Mouse (Mus musculus): ENCODE measurements around the gene 2010300C02Rik.

The 2010300C02Rik gene

DNA sequence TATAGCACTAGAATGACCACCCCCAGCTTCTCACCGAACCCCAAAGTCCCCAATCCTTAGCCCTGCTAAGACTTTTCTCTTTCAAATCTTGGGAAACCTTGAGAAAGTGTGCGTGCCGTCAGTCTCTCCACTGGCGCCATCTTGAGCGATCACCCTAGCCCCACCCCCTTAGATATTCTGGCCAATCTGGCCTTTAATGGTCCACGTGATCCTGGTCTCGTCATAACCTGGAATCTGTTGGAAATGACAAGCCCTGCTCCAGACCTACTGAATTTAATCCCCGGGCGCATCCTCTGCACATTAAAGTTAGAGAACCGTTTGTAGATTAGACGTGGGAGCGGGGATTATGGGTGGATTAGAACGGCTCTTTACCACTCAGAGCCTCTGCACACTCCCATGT lies 140.2 kb downstream of the 2010300C02Rik start:
- DNase-seq (ENCODE audit: low spot score in 2 of 2) = no peak

DNA sequence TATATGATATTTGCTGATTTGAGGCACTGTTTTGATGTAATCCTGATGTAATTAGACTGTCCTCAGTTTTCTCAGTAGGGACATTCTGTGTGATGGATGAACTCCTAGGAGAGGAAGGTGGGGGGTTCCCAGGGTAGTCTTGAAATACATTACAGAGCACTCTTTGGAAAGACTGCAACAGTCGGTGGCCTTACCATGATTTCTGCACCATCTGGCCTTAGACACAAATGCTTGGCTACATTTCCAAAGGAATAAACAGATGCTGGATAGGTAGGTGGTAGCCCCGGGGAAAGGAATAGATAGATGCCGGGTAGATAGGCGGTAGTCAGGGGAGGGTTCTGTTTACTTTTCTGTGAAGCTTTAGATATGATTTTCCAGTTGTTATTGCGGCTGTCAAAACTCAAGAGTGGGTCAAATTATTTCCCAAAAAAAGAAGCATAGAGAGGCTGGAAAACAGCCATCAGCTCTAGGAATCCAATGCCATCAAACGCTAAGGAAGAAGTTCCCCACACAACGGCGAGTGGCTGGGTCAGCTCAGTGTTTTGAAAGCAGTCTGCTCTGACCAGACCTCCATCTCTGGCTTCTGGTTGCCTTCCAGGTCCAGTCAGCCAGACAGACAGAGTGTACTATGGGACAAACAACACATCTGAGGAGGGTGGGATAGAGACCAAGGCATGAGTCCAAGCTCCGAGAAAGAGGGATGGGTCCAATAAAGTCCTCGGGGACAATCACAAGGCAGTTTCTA lies 147.2 kb downstream of the 2010300C02Rik start:
- DNase-seq (ENCODE audit: low spot score in 2 of 2) = no peak

DNA sequence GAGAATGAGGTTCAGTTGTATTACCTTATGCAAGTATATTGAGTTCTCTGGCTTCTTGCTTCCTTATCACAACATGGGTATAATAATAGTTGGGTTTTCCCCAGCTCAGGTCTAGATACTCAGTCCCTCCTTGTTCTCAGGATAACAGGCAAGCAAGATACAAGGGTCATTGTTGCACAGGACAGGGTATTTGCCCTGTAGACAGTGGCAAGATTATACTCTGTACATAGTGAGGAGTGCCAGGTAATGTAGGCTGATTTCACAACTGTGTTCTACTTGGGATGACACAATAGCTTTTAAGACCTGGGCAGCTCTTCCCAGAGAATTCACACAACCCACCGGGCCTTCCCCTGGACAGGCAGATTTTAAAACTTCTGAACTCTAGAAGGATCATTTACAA lies 151.5 kb downstream of the 2010300C02Rik start:
- no peak for DNase-seq (ENCODE audit: low spot score in 2 of 2)

DNA sequence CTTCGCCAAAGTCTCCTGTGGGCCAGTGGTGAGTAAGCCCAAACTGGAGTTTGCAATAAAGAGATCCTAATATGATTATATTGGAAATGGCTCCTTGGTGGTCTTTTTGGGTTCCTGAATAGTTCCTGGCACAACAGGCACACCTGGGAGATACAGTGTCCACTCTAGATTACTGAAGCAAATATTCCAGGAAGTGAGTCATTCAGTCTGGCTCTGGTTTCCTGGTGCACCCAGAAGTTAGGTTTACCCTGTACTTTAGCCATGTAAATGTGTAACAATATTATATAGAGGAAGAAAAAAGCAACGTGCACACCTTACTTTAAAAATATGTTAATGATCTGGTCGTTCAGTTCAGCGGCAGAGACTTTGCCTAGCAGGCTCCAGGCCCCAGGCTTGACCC lies 153.1 kb downstream of the 2010300C02Rik start:
- no peak for DNase-seq (ENCODE audit: low spot score in 2 of 2)

DNA sequence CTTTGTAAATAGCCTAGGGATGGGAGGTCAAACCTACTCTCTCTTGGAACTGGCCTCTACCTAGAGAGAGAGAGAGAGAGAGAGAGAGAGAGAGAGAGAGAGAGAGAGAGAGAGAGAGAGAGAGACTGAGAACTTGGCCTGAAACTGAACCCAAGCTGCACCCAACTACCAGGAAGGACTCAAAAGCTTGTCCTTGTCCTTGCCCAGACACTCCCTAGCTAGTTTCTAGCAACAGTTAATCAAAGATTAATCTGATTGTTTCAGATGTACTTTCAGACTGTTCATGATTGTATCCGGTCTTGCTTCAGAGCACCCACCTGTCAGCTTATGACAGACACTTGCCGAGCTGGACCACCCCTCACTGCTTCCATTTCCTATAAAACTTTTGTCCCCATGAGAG lies 153.5 kb downstream of the 2010300C02Rik start:
- DNase-seq (ENCODE audit: low spot score in 2 of 2) = no peak

DNA sequence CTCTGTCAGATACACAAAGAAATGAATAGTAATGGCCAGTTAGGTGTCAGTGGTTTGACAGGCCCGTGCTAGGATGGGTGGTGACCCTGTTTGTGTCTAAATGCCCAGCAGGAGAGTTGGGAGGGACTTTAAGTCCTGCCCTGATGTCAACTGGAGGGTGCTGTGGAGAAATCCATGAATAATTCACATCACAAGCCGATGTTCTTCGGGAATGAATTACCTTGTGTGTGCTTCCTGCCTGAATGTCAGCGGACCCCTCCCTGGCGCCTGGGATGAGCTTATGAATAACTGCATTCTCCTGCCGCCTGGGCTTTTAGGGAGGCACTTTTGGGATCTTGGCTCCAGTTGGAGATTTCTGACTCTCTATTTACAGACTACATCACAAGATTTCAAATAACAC lies 154.5 kb downstream of the 2010300C02Rik start:
- peak in 1 of 2 experiments; percentile 18 for DNase-seq (ENCODE audit: low spot score in 2 of 2)

DNA sequence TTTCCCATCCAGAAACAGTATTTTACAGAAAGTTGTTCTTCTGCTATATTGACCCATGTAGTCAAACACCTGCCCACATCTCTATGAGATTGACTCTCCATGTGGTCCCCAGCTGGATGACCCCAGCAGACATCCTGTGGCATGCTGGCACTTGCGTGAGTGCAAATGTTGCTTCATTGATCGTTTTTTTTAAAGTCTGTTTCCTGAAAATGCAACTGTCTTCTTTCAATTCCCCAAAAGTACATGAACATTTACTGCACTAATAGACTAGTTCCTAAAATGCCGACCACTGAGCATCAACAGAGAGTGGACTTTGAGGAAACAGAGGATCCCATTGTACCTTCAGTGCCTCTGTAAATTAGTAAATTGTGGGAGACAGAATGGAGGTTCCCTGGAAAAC lies 157.9 kb downstream of the 2010300C02Rik start:
- DNase-seq (ENCODE audit: low spot score in 2 of 2) = no peak
